Mouse (Mus musculus) embryonic fibroblast, embryonic 13.5 days (primary cell): ENCODE results near the gene Hk3. TPM values are rescaled to one million over a fixed set of nuclear protein-coding genes. Genes with fewer than 3 reads are reported as not detected.
A peak's percentile ranks its signal among the peaks of the same experiment; 100 is the strongest.

ENCODE experiments used
- H3K27ac ChIP-seq: 2 replicates; pipeline ENCODE4 v1.5.1; 2012; ENCODE audit warnings: low read length, control low read depth, inconsistent platforms; ENCODE audit not compliant: insufficient read depth
- H3K4me1 ChIP-seq: 2 replicates; pipeline ENCODE4 v1.6.1; 2011; ENCODE audit warnings: low read length; ENCODE audit not compliant: control insufficient read depth, insufficient read depth
- H3K4me3 ChIP-seq: 2 replicates; pipeline ENCODE4 v1.5.1; 2011; ENCODE audit warnings: mild to moderate bottlenecking, control low read depth, low read length; ENCODE audit not compliant: insufficient read depth
- CTCF ChIP-seq: IDR thresholded peaks from 2 replicates; pipeline ENCODE4 v1.5.1; 2011; ENCODE audit warnings: mild to moderate bottlenecking, control low read depth, low read length, moderate library complexity, borderline replicate concordance; ENCODE audit not compliant: insufficient read depth
- POLR2A ChIP-seq: IDR thresholded peaks from 2 replicates; pipeline ENCODE4 v1.6.1; 2011; ENCODE audit warnings: low read depth, mild to moderate bottlenecking, control low read depth, low read length, moderate library complexity
- polyA plus RNA-seq: library from polyadenylated mRNA; stranded (reverse); fragments of >200 nt; gene quantifications from 2 replicates; pipeline ENCODE4 v1.2.4, GENCODE M21; 2011; ENCODE audit warnings: low read depth; ENCODE audit not compliant: missing spikeins, insufficient read length

The Hk3 gene
- polyA plus RNA-seq, 1 experiment = 0.47 TPM

GRCm38 (mm10) chr13:55002090-55002489 lies 19.1 kb downstream of the Hk3 start:
- no peak overlapping the region for H3K4me3 ChIP-seq
- no peak for TF ChIP-seq POLR2A
- no peak for TF ChIP-seq CTCF
- no peak overlapping the region for H3K27ac ChIP-seq
- H3K4me1 ChIP-seq = no peaks in the 10 kb centered on the region

DNA sequence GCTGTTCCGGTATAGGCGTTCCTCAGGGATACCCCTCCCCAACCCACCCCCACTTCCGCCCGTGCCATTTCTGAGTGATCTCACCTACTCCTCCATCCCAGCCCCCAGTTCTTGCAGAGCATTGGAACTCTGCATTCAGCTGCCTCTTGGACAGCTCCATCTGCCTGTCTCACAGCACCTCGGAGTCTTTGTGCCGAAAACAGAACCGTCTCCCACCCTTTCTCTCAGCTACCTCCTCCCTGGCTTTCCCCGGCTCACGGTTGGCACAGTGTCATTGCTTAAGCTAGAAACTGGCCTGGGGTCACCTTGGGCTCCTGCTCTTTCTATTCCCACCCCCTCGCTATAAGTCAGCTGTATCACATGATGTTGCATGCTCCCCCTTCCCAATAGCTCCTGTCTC lies 20.8 kb downstream of the Hk3 start:
- no peaks in the 10 kb centered on the region for H3K4me1 ChIP-seq
- TF ChIP-seq CTCF (no peak), POLR2A (no peak)
- H3K27ac ChIP-seq = no peak overlapping the region
- H3K4me3 ChIP-seq = no peak overlapping the region

GRCm38 (mm10) chr13:54997568-54997967 lies 23.6 kb downstream of the Hk3 start:
- no peak overlapping the region for H3K27ac ChIP-seq
- no peak for TF ChIP-seq CTCF
- no peak for TF ChIP-seq POLR2A
- H3K4me1 ChIP-seq = no peaks in the 10 kb centered on the region
- H3K4me3 ChIP-seq = no peak overlapping the region

DNA sequence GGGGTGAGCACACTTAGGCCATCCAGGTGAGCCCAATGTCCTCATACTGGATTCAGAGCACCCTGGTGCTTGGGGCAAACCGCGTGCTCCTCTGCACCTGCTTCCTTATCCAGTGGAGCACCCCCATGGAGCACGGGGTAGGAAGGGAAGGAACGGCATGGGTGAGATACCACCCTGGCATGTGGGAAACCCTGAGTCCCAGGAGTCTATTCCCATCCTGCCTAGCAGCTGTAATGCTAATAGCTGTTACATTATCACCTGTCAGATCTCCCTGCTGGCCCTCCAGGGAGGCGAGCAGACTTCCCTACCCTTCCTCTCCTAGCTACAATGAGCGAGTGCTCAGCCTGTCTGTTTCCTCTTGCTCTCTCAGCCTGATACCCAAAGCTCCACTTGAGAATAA lies 26.0 kb downstream of the Hk3 start:
- Histone ChIP-seq H3K27ac (no peak overlapping the region), H3K4me3 (no peak overlapping the region), H3K4me1 (no peaks in the 10 kb centered on the region)
- no peak for TF ChIP-seq POLR2A

DNA sequence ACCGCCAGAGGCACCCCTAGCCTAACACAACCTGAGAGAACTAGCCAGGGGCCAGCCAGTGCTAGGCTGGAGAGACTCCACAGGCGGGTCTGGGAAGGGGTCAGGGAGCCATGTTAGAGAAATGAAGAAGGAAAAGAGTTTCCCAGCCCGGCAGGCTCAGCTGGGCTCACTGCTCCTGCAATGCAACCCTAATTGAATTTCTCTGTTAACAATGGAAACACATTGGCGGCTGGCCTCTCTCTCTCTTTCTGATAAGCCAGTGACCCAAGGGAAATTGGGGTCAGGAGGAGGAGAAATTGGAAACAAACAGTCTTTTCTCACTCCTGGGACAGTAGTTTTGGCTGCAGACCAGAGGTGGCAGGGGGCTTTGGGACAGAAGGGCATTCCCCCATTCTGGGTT lies 26.6 kb downstream of the Hk3 start:
- no peak overlapping the region for H3K4me3 ChIP-seq
- no peaks in the 10 kb centered on the region for H3K4me1 ChIP-seq
- TF ChIP-seq CTCF = no peak
- no peak for TF ChIP-seq POLR2A
- H3K27ac ChIP-seq = no peak overlapping the region

DNA sequence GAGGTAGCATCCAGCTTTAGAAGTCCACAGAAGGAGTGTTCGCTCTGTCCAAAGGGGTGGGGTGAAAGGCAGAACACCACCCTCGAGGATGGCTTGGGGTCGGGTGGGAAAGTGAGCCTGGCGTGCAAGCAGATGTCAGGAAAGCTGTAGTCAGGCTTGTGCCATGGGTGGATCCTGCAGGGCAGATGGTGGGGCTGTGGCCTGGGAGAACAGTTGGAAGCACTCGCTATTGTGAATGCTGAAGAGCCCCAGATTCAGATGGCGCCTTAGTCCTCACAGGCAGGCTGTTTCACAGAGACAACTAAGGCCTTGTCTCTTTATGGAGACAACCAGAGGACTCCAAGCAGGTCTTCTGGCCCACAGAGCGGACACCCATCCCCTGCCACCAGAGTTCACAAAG lies 29.0 kb downstream of the Hk3 start:
- Histone ChIP-seq H3K4me3 (no peak overlapping the region), H3K27ac (no peak overlapping the region), H3K4me1 (no peaks in the 10 kb centered on the region)
- no peak for TF ChIP-seq CTCF
- TF ChIP-seq POLR2A = no peak

GRCm38 (mm10) chr13:54988181-54988760 lies 32.9 kb downstream of the Hk3 start:
- no peak overlapping the region for H3K4me3 ChIP-seq
- TF ChIP-seq CTCF (no peak), POLR2A (no peak)
- no peak overlapping the region for H3K27ac ChIP-seq
- H3K4me1 ChIP-seq = no peaks in the 10 kb centered on the region

GRCm38 (mm10) chr13:54987405-54987804 lies 33.8 kb downstream of the Hk3 start:
- Histone ChIP-seq H3K27ac (no peak overlapping the region), H3K4me3 (no peak overlapping the region), H3K4me1 (no peaks in the 10 kb centered on the region)
- no peak for TF ChIP-seq CTCF
- no peak for TF ChIP-seq POLR2A

GRCm38 (mm10) chr13:54983614-54984013 lies 37.6 kb downstream of the Hk3 start:
- Histone ChIP-seq H3K4me3 (no peak overlapping the region), H3K4me1 (no peaks in the 10 kb centered on the region), H3K27ac (no peak overlapping the region)
- TF ChIP-seq CTCF = peak; percentile 27; the same call in 1 of the 2 replicates
- no peak for TF ChIP-seq POLR2A

GRCm38 (mm10) chr13:54983001-54983400 lies 38.2 kb downstream of the Hk3 start:
- TF ChIP-seq POLR2A (no peak), CTCF (no peak)
- H3K4me1 ChIP-seq = no peaks in the 10 kb centered on the region
- H3K27ac ChIP-seq = no peak overlapping the region
- no peak overlapping the region for H3K4me3 ChIP-seq

DNA sequence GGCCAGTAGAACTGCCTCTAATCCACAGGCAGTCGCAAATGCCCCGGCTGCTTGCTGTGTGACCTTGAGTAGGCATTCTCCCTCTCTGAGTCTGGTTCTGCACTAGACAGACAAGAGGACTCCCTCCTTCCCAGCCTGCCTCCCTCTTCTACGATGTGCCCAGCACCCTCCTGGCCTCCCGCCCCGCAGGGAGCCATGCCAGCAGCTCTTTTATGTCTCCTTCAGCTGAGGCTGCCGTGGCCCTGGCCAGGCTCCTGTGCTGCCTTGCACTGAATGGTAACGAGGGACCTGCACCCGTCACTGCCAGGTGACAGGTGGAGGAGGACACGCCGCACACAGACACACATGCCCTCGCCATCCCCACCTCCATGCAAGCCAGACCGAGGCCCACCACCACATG lies 40.2 kb downstream of the Hk3 start:
- H3K4me1 ChIP-seq = no peaks in the 10 kb centered on the region
- H3K4me3 ChIP-seq = no peak overlapping the region
- no peak for TF ChIP-seq CTCF
- no peak for TF ChIP-seq POLR2A
- no peak overlapping the region for H3K27ac ChIP-seq
